Mouse (Mus musculus): ENCODE results near the gene Dapp1. TPM values are rescaled to one million over a fixed set of nuclear protein-coding genes. Genes with fewer than 3 reads are reported as not detected.

Gene Dapp1
- polyA plus RNA-seq, 1 experiment = 8.8 TPM

GRCm38 (mm10) chr3:137887961-137888360 lies 93.4 kb downstream of the Dapp1 start:
- Histone ChIP-seq H3K4me1 (ENCODE audit: control insufficient read depth, insufficient read depth, insufficient read length, low read length) (no peaks in the 10 kb centered on the region), H3K4me3 (ENCODE audit: low read depth, low read length) (no peak overlapping the region), H3K36me3 (ENCODE audit: control insufficient read depth, insufficient read depth, low read length) (peaks cover 13% of the 10 kb centered on the region), H3K27ac (ENCODE audit: insufficient read depth, low read depth, low read length) (no peak overlapping the region), H3K27me3 (ENCODE audit: control insufficient read depth, insufficient read depth, low read length) (no peaks in the 10 kb centered on the region)
- WGBS = 86% methylated on average over 7 of the region's 7 CpGs
- TF ChIP-seq POLR2A (IDR thresholded peaks at IDR 0.05; ENCODE audit: low read depth, low read length) = no peak
- no peak for TF ChIP-seq CTCF (IDR thresholded peaks at IDR 0.05; ENCODE audit: extremely low read depth, insufficient read length, insufficient replicate concordance, low read depth, low read length)

- TF ChIP-seq POLR2A (IDR thresholded peaks at IDR 0.05; ENCODE audit: low read depth, low read length) (no peak), CTCF (IDR thresholded peaks at IDR 0.05; ENCODE audit: extremely low read depth, insufficient read length, insufficient replicate concordance, low read depth, low read length) (no peak)
- 97% methylated on average over 5 of the region's 5 CpGs for WGBS
- no peak overlapping the region for H3K27ac ChIP-seq (ENCODE audit: insufficient read depth, low read depth, low read length)
- no peaks in the 10 kb centered on the region for H3K27me3 ChIP-seq (ENCODE audit: control insufficient read depth, insufficient read depth, low read length)
- no peaks in the 10 kb centered on the region for H3K4me1 ChIP-seq (ENCODE audit: control insufficient read depth, insufficient read depth, insufficient read length, low read length)
- no peak overlapping the region for H3K4me3 ChIP-seq (ENCODE audit: low read depth, low read length)
- H3K36me3 ChIP-seq (ENCODE audit: control insufficient read depth, insufficient read depth, low read length) = 0 out of 2 replicates have a peak, but pooled peaks cover 3% of the 10 kb centered on the region
Measured at GRCm38 (mm10) chr3:137881093-137881492, 100.3 kb downstream of the Dapp1 start.

Other genes starting within 250 kb of the Dapp1 start
- 329 and 401 TPM in 2 replicates for gene H2afz, start 117.1 kb downstream of the Dapp1 start, polyA plus RNA-seq (2012; rRNA removed)
- 1.1 and 2.0 TPM in 2 replicates for gene Dnajb14, start 113.9 kb downstream of the Dapp1 start, polyA plus RNA-seq (2012; rRNA removed)
- gene Lamtor3, start 63.0 kb downstream of the Dapp1 start, polyA plus RNA-seq (2012; rRNA removed) = 7.3 and 9.4 TPM in 2 replicates
- gene 1110002E22Rik, start 83.5 kb upstream of the Dapp1 start, polyA plus RNA-seq (2012; rRNA removed) = 0.01 and 0.04 TPM in 2 replicates
- gene Gm5105, start 85.8 kb upstream of the Dapp1 start, polyA plus RNA-seq (2012; rRNA removed) = 0.10 and 0.19 TPM in 2 replicates
- gene Trmt10a, start 161.9 kb upstream of the Dapp1 start, polyA plus RNA-seq (2012; rRNA removed) = 0.14 and 0.24 TPM in 2 replicates
- 60.5 and 108 TPM in 2 replicates for gene Mttp, start 163.4 kb upstream of the Dapp1 start, polyA plus RNA-seq (2012; rRNA removed)
- gene 4930579F01Rik, start 212.3 kb upstream of the Dapp1 start, polyA plus RNA-seq (2012; rRNA removed) = not detected in 2 replicates
- gene Adh7, start 236.2 kb upstream of the Dapp1 start, polyA plus RNA-seq (2012; rRNA removed) = 0.08 and 1.0 TPM in 2 replicates